Mouse (Mus musculus) layer of hippocampus, postnatal 25 days (tissue): ENCODE data around the gene Mrgprd. TPM values are rescaled to one million over a fixed set of nuclear protein-coding genes. Genes with fewer than 3 reads are reported as not detected.

ENCODE experiments used
- DNase-seq, 2 experiments: peaks; one replicate each; pipeline ENCODE4 v3.0.0; 2022; ENCODE audit warnings: mixed read lengths in 2 of 2, low spot score in 1 of 2; ENCODE audit errors: extremely low spot score in 1 of 2
- total RNA-seq, 2 experiments: library from RNA; stranded (reverse); gene quantifications; 2 replicates each; pipeline ENCODE4 v1.2.3; 2021

The Mrgprd gene
- total RNA-seq, 2 experiments from 2014 or later: not detected

DNA sequence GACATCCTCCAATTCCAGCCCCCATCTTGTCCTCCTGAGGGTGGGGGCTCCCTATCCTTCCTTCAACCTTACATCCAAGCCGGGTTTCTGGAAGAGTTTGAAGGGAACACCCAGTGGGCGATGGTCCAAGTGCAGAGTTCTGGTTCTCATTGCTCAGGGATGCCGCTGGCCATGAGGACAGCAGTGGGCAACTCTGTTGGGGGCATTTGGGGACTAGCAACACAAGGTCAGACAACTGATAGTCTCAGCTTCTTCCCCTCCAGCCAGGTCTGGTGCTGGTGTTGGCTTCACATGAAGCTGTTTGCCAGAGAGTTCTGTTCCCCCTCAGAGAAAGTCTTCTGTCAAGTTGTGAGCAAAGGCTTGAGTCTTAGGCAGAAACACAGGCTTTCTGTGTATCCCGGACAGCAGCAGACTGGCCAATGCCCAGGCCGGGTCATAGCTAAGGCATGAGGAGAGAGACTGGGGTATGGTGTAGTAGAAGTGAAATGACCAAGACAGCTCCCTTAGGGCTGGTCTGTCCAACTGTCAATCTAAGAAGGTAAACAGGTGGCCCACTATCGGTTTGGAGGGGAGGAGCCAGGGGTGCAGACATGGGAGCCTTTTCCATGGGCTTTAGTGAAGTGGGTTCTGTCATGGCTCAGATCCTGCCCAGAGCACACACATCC is 13.2 kb upstream of the Mrgprd start:
- DNase-seq: no peak

DNA sequence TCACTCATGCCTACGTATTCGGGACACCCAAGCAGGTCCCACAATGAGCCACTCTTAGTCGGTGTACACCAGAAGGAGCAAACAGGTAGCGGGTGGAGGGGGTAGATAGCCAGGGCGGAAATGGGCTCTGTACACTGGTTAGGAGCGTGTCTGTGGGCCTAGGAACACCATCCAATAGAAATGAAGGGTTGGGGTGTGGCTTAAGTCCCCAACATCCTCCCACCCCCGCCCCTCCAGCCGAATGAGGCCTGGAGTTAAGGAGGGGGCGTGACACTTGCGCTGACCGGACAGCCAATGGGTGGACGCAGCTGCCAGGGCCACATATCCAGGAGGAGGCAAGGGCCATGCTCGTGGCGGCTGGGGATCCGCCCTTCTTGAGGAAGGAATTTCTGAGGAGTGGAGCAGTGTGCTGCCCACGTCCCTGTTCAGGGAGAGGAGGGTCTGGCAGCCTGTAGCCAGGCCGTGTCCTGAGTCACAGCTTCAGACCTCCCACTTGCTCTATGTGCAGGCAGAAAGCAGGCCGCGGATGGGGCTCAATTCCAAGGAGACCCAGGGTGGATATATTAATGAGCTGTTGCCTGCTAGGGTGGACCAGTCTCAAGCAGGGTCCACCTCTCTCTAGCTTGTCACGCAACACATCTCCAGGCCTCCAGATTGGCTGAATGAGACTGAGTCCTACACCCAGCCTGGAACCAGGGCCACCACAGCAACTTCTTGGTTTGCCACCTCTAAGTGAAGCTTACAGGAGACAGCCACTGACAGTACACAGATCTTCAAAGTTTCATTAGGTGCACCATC is 11.9 kb upstream of the Mrgprd start:
- DNase-seq: no peak

DNA sequence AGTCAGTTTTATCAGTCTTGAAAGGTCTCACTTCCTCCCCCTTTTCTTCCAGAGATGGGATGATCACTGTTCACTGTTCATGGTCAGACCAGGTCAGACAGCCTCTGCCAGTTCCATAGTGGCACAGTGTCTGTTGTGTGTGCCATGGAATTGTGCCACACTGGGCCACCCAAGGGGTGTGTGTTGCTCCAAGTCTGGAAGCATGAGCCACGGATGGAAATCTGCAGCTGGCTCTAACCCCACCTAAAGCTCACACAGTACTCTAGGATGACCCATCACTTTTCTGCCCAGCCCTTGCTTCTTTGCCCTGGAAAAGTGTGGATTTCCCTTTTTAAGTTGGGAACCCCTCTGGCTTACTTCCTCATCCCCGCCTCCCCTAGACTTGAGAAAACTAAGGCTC is 10.5 kb upstream of the Mrgprd start:
- DNase-seq: no peak

DNA sequence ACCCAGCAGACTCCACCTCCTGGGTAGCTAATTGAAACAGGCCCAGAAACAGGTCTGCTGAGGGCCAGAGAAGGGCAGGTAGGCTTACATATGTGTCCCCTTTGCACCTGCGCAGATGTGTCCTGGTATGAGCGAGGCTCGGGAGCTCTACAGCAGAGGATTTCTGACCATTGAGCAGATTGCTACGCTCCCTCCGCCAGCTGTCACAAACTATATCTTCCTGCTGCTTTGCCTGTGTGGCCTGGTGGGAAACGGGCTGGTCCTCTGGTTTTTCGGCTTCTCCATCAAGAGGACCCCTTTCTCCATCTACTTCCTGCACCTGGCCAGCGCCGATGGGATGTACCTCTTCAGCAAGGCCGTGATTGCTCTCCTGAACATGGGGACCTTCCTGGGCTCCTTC is 7.0 kb upstream of the Mrgprd start:
- DNase-seq: no peak

DNA sequence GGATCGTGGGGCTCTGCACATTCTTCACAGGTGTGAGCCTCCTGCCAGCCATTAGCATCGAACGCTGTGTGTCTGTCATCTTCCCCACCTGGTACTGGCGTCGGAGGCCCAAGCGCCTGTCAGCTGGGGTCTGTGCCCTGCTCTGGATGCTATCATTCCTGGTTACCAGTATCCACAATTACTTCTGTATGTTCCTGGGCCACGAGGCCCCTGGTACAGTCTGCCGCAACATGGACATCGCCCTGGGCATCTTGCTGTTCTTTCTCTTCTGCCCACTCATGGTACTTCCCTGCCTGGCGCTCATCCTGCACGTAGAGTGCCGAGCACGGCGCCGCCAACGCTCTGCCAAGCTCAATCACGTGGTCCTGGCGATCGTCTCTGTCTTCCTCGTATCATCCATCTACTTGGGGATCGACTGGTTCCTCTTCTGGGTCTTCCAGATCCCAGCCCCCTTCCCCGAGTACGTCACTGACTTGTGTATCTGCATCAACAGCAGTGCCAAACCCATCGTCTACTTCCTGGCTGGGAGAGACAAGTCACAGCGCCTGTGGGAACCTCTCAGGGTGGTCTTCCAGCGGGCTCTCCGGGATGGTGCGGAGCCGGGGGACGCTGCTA is 6.5 kb upstream of the Mrgprd start:
- peak in 1 of 2 experiments; percentile 13 for DNase-seq

DNA sequence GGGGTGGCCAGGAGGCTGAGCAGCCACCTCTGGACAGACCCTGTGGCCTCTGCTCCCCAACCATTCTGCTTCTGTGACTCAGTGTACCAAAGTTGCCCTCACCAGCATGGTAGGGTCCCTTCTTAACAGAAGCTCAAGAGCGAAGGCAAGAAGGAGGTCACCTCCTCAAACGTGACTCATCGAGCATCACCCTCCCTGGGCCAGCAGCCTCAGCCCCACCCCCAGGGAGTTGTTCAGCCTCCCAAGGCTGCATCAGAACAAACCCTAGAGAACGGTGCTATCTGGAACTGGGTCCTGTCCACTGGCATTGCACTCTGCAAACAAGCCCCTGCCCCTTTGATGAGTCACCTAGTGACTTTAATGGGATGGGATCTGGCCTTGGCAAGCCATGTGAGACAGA is 5.8 kb upstream of the Mrgprd start:
- no peak for DNase-seq

DNA sequence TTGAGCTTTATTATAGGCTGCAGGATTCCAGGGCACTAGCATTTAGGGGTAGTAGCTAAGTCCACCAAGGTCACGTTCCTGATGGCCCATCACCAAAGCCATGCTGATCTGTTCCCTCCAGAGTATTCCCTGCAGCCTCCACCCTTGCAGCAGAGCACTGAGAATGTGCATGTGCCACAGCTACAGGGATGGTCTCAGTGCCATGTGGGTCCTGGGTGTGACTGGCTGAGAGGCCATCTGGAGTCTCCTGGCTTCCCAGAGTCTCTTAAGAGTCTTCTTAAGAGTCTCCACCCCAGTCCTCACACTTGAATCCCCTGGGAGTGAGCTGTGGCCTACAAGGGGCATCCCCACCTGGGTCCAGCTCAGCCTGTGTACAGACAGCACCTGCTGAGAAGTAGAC is 4.8 kb upstream of the Mrgprd start:
- DNase-seq: no peak

DNA sequence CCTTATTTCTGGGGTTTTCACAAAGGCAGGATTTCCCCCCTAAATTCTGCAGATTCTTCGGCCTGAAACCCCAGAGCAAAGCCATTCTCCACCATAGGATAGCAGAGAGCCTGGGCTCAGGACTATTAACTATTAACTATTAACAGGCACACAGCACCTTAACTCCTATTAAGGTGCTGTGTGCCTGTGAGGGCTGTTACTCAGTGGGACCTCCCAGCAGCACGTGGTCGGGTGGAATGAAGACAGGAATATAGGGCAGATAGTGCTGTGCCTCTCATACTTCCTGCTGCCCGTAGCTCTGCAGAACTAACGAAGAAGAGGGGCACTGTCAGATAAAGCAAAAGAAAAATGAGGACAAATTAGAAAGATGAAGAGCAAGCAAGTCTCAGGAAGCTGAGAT is 4.1 kb upstream of the Mrgprd start:
- no peak for DNase-seq

DNA sequence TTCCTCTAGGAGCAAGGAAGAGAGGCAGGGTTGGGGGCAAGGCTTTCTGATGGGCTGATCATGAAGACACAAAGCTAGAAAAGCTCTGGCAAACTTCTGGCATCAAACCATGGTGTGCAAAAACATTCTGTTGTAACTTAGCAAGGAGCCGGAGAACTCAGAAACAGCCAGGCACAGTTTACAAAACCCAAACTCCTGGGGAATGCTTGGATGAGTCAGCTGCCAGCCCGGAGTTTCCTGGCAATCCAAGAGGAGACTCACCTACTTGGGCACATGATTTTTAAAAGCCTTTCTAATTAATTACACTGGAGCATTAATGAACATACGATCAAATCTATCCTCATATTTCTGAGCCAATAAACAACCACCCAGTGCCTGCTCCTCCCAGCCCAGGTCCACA is 2.5 kb upstream of the Mrgprd start:
- no peak for DNase-seq

DNA sequence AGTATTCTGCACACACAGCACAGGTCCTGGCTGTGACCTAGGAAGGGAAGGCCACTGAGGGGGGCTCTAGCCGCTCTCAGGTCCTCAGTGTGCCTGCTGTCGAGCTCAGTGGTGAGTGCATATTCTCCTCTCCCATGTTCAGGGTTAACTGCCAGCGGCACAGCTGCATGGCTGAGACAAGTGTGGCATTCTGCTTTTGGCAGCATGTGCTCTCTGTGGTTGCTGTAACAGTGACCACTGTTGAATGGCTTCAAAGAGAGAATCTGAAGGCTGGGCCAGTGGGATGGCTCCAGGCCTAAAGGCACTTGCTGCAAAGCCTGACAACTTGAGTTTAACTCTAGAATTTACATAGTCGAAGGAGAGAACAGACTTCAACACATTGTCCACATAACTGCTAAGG is 2.9 kb downstream of the Mrgprd start:
- DNase-seq: no peak

DNA sequence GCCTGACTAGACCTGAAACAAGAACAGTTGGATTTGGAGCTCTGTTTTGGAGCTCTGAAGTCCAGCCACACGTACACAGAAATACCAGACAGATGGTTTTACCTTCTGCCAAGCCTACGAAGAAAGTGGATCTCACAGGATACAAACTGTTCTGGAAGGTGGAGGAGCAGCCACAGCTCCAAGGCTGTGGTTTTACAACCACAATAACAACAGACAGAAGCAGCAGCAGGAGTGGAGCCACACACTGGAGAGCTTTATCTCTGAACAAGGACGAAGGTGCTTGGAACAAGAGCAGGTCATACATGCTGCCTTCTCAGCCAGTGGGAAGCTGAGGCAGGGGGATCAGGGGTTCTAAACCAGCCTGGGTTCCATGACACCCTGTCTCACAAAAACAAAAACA is 4.8 kb downstream of the Mrgprd start:
- DNase-seq: no peak

DNA sequence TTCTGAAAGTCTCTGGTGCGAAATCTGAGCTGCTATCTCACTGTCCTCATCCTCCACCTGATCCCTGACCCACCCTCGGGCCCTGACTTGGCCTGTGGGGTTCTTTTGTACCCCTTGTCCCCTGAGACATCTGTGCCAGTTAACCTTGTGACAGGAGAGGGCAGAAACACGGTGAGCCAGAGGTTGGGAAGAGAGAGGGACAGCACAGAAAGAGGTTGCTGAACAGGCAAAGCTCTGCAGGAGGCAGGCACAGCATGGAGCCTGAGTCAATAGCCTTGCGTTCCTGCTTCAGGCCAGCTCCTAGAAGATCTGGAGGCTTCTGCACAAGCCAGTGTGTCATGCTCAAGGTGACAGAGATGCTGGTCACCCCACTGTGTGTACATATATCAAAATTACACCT is 9.0 kb downstream of the Mrgprd start:
- no peak for DNase-seq

DNA sequence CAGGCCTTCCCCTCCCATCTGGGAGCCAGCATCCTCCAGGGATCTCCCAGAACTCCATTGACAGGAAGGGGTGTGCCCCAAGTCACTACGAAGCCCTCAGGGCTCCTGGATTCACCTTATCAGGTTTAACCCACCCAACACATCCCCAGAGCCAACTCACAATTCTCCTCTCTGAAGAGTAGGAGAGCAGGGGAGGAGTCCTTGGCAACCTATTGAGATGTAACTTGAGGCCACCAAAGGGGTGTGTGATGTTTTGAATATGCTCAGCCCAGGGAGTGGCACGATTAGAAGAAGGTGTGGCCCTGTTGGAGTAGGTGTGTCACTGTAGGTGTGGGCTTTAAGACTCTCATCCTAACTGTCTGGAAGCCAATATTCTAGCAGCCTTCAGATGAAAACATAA is 11.1 kb downstream of the Mrgprd start:
- no peak for DNase-seq

DNA sequence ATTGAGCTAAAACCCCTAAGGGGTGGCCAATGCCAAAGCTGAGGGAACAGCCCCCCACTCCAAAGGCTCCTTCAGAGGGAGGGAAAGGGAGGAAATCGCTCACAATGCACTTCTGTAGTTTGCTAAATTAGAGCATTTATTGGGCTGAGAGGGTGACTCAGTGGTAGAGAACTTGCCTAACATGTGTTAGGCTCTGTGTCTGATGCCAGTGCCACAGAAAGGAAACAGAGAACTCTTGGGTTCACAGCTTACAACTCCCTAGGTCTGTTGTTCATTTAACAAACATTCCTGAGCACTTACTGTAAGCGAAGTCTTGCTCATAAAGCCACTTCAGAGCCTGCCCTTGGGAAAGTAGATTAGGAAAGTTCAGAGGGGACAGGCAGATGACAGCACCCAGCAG is 15.3 kb downstream of the Mrgprd start:
- no peak for DNase-seq

DNA sequence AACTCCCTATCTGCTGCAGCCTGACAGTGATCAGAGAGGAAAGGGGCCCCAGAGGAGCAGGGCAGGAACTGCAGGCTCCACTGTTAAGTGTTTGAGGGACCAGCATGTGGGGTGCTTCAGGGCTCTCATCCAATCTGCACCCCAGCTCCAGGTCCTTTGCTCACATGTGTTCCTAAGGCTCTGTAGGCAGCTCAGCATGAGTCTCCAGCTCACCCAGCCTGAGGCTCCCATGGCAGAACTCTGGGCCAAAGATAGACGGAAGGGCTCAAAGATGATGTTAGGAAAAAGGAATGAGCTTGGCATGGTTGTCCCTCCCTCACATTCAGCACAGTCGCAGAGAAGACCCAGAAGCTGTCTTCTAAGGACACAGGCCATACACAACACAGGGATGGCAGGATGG is 16.0 kb downstream of the Mrgprd start:
- DNase-seq: no peak

DNA sequence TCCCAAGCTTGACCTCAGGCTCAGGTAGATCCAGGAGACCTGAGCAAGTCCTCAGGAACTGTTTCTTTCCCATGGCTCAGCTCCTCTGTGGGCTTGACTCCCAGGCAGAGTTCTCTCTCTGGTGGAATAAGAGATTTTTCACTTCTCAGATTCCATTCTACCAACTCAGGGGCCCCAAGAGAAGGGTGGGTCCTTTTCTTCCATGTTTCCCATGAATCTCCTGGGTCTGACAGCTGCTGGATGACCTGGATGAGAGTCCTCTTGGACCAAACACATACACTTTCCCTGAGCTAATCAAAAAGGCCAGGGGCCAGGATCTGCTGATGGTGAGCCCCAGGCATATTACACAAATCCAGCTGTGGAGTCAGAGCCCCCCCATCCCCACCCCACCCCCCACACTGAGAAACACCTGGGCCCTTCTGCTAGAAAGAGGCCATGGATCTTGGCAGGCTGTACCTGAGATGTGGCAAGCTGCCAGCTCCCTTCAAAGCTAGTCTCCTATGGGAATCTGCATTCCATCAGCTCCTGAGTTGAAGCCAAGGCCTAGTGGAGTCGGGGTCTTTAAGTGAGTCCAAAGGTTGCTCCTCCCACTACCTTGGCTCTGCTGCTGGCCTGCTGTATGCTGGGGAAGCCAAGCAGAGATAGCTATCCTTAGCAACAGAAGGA is 17.9 kb downstream of the Mrgprd start:
- no peak for DNase-seq

DNA sequence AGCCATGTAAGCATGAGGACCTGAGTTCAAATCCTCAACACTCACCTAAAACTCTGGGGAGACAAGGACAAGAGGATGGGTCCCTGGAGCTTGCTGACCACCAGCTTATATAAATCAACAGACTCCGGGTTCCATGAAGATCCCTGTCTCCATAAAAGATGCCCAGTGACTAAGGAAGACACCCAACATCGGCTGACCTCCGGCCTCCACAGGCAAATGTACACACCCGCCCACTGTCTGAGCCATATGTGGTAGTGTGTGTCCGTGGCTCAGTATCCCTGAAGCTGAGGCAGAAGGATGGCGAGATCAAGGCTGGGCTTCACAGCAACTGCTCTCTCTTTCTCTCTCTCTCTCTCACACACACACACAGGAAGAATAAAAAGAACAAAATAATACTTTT is 19.3 kb downstream of the Mrgprd start:
- DNase-seq: no peak

DNA sequence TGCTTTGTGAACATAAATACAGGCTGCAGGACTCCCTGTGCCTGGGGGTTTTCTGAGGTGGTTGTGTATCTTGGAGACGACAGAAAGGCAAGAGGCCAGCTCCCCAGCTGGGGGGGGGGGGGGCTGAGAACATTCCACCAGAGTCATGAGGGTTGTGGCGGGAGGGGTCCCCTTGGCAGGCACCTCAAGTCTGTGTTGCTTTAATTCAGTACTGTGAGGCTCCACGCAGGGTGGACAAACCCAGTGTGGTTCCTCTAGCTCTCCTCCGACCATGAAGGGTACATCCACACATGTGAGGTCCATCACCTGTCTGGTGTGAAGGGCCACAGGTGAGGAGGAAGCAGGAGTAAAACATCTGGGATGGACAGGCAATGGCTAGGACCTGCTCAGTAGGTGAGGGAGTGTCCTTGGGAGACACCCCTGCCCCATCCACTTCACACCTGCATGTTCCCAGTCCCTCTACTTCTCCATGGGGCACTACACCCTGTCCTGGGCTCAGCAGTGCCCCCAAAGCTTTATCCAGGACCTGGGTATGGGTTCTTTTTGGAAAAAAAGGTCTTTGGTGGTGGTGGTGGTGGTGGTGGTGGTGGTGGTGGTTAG is 19.9 kb downstream of the Mrgprd start:
- DNase-seq: no peak

DNA sequence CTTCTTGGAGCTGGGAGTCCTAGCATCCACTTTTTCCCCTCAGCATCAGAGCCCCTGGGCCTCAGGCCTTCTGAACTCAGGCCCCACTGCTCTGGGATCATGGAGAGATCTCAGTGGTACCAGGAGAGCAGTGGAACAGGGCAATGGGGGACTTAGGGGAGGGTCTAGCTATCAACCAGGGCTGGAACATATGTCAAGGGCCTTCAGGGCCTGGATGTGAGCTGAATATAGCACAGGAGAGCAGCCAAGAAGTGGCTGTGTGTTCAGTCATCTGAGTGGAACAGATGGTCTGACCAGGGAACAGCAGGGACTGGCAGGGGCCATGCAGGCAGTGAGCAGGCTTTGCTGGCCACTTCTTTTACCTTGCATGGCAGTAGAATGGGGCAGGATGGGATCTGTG is 20.6 kb downstream of the Mrgprd start:
- DNase-seq: no peak

DNA sequence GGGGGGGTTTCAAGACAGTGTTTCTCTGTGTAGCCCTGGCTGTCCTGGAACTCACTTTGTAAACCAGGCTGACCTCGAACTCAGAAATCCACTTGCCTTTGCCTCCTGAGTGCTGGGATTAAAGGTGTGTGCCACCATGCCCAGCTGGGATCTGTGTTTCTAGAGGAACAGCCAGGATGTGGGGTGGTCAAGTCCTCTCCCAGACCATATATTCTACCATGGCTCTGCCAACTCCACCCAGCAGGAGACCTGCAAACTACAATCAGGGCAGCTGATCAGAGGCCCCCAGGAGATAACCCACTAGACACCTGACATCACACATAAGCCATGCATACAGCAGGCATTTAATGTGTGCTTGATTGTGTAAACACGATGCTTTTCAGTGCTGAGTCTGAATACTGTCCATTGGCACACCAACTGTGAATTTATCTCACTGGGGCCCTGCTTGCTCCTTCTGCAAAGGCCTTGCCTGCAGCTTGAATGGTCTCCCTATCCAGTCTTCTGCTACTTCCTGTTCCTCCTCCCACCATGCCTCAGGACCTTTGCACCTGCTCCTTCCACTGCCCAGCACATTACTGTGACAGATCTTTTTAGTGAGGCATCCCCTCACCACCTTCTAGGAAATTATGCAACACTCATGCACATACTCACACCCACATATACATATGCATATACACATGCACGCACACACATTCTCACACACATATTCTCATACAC is 21.1 kb downstream of the Mrgprd start:
- DNase-seq: no peak
